Mouse (Mus musculus): ENCODE measurements at regions not wholly inside any gene's neighbourhood (a gene's known extent, or its start where the extent isn't known, plus 50 kb on each side); places are given as distances from the start of the nearest gene placed in this dataset.

DNA sequence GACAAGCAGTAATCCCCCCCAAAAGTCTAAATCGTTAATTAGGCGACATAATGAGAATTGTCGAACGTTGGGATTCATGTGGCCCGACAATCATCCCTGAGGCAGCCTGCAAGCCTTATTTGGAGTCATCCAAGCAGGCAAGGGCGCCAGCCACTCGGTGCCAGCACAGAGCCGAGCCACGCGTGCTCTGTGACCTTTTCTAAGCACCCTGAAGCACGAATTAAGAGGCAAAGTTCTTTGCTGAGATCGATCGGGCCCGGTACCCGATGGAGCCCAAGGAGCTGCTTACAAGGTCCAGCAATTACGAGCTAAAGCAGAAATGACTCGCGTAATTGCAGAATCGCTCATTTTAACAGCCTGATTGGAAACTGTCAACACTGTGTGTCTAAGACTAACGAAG lies 61.9 kb upstream of the Ppp2r5c start:
- TF ChIP-seq ZKSCAN1 (IDR thresholded peaks at IDR 0.05; ENCODE audit: borderline replicate concordance, low read depth, low read length) = no peak
- no peak for TF ChIP-seq CTCF (conservative IDR thresholded peaks at IDR 0.05 in 1 of 2, IDR thresholded peaks at IDR 0.05 in 1 of 2; ENCODE audit: low read depth in 2 of 2, low read length in 2 of 2)
- no peak for TF ChIP-seq EP300 (IDR thresholded peaks at IDR 0.05; ENCODE audit: low read length)
- no peak for TF ChIP-seq ELF1 (IDR thresholded peaks at IDR 0.05; ENCODE audit: low read depth, low read length)
